Mouse (Mus musculus) gastrocnemius, adult 2 months (tissue): ENCODE data around the gene Slc44a3. TPM values are rescaled to one million over a fixed set of nuclear protein-coding genes. Genes with fewer than 3 reads are reported as not detected.

Experiments
- DNase-seq: peaks from one replicate; pipeline ENCODE4 v3.0.0; 2022
- H3K27ac ChIP-seq: fragments of 200-600 bp; 2 replicates; pipeline ENCODE4 v1.8.1; 2022; ENCODE audit warnings: mild to moderate bottlenecking
- H3K4me3 ChIP-seq: fragments of 200-600 bp; 2 replicates; pipeline ENCODE4 v1.8.1; 2022; ENCODE audit warnings: mild to moderate bottlenecking, moderate library complexity
- CTCF ChIP-seq: fragments of 200-600 bp; IDR thresholded peaks from 2 replicates; pipeline ENCODE4 v1.8.1; 2022; ENCODE audit warnings: antibody characterized with exemption, mild to moderate bottlenecking, moderate library complexity
- intact Hi-C: fragments of 180-260 bp; cut with DNase I; formaldehyde crosslinking; loops from one replicate; pipeline ENCODE4 v1.15.1; 2025
- total RNA-seq, 2 experiments: library from RNA; stranded (reverse); gene quantifications; 2 replicates each; pipeline ENCODE4 v1.2.3; 2021

The Slc44a3 gene
- total RNA-seq, 2 experiments from 2014 or later = not detected

- no peak for TF ChIP-seq CTCF
- intact Hi-C loops = no loop called here
- no peak for DNase-seq
- Histone ChIP-seq H3K4me3 (no peak overlapping the region), H3K27ac (peak overlapping the region; percentile 64)
Measured at GRCm38 (mm10) chr3:121567337-121567900, 35.2 kb upstream of the Slc44a3 start.

DNA sequence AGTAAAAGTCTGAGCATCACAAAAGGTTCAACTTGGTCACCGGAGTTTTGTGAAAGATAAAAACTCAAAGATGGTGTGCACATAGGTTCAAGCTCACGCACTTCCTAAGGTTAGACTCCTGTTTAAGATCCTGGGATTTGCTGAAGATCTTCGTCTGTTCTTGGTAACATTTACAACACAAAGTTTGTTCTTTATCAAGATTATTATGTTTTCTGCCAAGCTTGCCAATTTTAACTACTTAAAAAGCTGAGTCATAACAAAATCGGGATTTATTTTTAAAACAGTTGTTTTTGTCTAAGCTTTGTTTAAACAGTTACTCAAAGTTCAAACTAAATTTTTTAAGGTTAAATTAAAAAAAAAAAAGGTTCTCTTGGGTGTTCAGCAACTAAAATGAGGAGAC is 34.7 kb upstream of the Slc44a3 start:
- DNase-seq = no peak
- intact Hi-C loops = no loop called here
- Histone ChIP-seq H3K4me3 (no peak overlapping the region), H3K27ac (peak overlapping the region; percentile 64; the same call in 1 of the 2 replicates)
- no peak for TF ChIP-seq CTCF

- intact Hi-C loops = no loop called here
- no peak for DNase-seq
- no peak overlapping the region for H3K27ac ChIP-seq
- H3K4me3 ChIP-seq = no peak overlapping the region
- no peak for TF ChIP-seq CTCF
Measured at GRCm38 (mm10) chr3:121561803-121562202, 29.6 kb upstream of the Slc44a3 start.

DNA sequence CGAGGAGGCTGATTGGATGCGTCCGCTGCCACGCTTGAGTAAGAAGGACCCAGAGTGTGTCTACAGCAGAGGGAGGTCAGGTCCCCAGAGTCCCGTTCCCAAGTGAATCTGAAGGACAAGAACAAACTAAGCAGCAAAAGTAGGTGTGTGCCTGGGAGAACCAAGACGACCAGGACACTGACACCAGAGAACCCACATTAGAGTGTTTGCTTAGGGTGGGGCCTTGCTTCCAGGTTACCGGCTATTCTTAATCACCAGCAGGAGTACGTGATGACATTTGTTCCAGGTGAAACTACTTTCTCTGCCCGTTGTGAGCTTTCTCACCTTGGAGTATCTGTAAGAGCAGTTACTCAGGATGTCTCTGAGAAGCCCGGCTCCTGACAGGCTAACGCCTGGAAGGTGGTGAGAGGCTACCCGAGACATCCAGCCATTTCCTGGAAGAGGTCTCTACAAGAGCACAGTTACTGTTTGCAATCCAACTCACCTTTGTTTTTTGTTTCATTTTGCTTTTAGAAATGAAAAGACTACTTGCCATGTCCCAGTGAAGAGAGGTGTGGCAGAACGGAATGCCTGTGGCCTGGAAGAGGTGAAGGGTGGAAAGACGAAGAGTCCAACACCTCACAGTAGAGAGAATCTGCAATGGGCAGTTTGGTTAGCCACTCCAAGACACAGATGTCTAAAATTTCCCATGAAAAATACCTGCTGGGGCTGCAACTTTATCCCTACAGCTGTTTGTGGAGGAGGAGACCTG is 28.1 kb upstream of the Slc44a3 start:
- Histone ChIP-seq H3K27ac (no peak overlapping the region), H3K4me3 (no peak overlapping the region)
- no peak for DNase-seq
- intact Hi-C loops = no loop called here
- no peak for TF ChIP-seq CTCF

- intact Hi-C loops = no loop called here
- no peak for TF ChIP-seq CTCF
- DNase-seq = no peak
- no peak overlapping the region for H3K27ac ChIP-seq
- no peak overlapping the region for H3K4me3 ChIP-seq
Measured at GRCm38 (mm10) chr3:121559406-121560114, 27.4 kb upstream of the Slc44a3 start.

GRCm38 (mm10) chr3:121558861-121559260 is 26.7 kb upstream of the Slc44a3 start:
- intact Hi-C loops = no loop called here
- Histone ChIP-seq H3K27ac (no peak overlapping the region), H3K4me3 (no peak overlapping the region)
- DNase-seq = no peak
- TF ChIP-seq CTCF = no peak

DNA sequence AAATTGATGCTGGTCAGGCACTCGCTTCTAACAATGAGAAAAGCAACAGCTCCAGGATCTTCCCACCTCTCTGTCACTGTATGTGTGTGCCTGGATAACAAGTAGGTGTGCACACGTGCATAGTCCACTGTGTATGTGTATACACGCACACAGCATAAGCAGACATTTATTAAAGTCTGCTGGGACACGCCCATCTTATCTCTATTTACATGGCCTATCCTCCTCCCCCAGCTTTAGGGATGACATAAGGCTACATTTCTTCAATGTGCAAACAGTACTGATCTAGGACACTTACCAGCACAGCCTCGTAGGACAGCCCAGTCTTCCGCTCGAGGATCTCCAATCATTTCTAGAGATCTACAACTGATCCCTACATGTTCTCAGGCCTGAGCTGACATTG is 24.1 kb upstream of the Slc44a3 start:
- Histone ChIP-seq H3K4me3 (no peak overlapping the region), H3K27ac (no peak overlapping the region)
- intact Hi-C loops = no loop called here
- DNase-seq = no peak
- TF ChIP-seq CTCF = no peak

DNA sequence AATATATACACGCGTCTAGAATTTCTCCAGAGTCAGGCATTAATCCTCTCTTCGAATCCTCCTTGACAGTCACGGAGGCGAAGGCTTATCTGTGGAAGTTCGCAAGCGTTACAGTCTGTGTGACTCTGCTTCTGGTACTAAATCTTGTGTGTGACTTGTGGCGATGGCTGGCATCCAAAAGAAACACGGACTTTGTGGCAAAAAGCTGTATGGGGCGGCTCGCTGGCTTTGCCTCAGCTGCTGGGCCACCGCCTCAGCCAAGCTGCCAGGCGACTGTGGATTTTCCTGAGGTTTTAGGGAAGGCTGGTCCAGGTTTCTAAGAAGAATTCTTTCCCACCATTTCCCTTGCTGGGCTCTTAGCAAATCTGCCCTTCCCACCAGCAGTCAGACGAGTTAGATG is 21.1 kb upstream of the Slc44a3 start:
- no peak overlapping the region for H3K4me3 ChIP-seq
- intact Hi-C loops = loop anchor here (5.0 kb wide), 2 partner anchors 169 to 184 kb away; partner anchors contain the start of gene F3
- TF ChIP-seq CTCF = no peak
- H3K27ac ChIP-seq = no peak overlapping the region
- no peak for DNase-seq

- no peak overlapping the region for H3K4me3 ChIP-seq
- no peak overlapping the region for H3K27ac ChIP-seq
- TF ChIP-seq CTCF = no peak
- intact Hi-C loops = loop anchor here (5.0 kb wide), 2 partner anchors 170 to 185 kb away; partner anchors contain the start of gene F3
- DNase-seq = no peak
Measured at GRCm38 (mm10) chr3:121552723-121553122, 20.5 kb upstream of the Slc44a3 start.

DNA sequence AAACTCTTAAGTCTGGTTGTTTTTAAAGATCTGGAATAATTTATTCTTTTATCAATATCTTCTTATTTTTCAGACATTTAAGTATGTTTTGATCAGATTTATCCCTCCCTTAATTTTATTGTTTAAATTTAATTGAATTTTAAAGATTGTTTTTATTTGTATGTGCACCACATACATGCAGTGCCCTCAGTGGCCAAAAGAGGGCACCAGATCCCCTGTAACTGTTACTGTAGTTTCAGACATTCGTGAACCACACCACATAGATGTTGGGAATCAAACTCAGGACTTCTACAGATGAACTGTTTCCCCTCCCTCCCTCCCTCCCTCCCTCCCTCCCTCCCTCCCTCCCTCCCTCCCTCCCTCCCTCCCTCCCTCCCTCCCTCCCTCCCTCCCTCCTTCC is 18.2 kb upstream of the Slc44a3 start:
- peak; percentile 50 for DNase-seq
- no peak overlapping the region for H3K4me3 ChIP-seq
- intact Hi-C loops = loop anchor here (5.0 kb wide), 2 partner anchors 172 to 187 kb away; partner anchors contain the start of gene F3
- no peak overlapping the region for H3K27ac ChIP-seq
- peak; percentile 77 for TF ChIP-seq CTCF

GRCm38 (mm10) chr3:121547851-121548624 is 15.8 kb upstream of the Slc44a3 start:
- intact Hi-C loops = no loop called here
- DNase-seq = no peak
- Histone ChIP-seq H3K4me3 (peak overlapping the region; percentile 6; the same call in 1 of the 2 replicates), H3K27ac (no peak overlapping the region)
- no peak for TF ChIP-seq CTCF

GRCm38 (mm10) chr3:121540621-121541020 is 8.4 kb upstream of the Slc44a3 start:
- DNase-seq = no peak
- no peak overlapping the region for H3K4me3 ChIP-seq
- intact Hi-C loops = no loop called here
- H3K27ac ChIP-seq = no peak overlapping the region
- TF ChIP-seq CTCF = no peak
